Mouse (Mus musculus): ENCODE measurements around the gene Cxcl5.

GRCm38 (mm10) chr5:90711409-90711808, 47.8 kb upstream of the Cxcl5 start:
- TF ChIP-seq CTCF (IDR thresholded peaks at IDR 0.05; ENCODE audit: low read depth) = no peak
- no peak for TF ChIP-seq EP300 (IDR thresholded peaks at IDR 0.05; ENCODE audit: low read depth)
